Mouse (Mus musculus) heart, adult 2 months (tissue): ENCODE data around the gene Canx.

ENCODE experiments used
- CTCF ChIP-seq: fragments of 200-600 bp; IDR thresholded peaks from 2 replicates; pipeline ENCODE4 v1.8.1; 2022; ENCODE audit warnings: antibody characterized with exemption, mild to moderate bottlenecking, moderate library complexity
- POLR2A ChIP-seq: fragments of 200-500 bp; IDR thresholded peaks from 2 replicates; pipeline ENCODE4 v1.6.1; 2011; ENCODE audit warnings: mild to moderate bottlenecking, low read depth, low read length, control low read depth; ENCODE audit not compliant: insufficient read depth

DNA sequence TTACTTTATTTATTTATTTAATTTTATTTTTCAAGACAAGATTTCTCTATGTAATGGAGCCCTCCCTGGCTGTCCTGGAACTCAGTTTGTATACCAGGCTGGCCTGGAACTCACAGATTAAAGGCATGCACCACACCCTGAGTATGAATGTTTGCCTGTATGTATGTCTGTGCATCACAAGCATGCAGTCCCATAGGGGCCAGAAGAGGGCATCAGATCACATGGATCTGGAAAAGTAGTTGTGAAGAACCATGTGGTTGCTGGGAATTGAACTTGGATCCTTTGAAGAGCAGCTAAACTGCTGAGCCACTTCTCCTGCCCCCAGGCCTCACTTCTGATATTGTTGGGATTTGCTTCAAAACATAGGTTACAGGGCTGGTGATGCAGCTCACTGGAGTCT is 48.4 kb downstream of the Canx start:
- TF ChIP-seq POLR2A, result no peak
- TF ChIP-seq CTCF, result no peak
